Mouse (Mus musculus): ENCODE measurements around the gene Slc44a4. TPM values are rescaled to one million over a fixed set of nuclear protein-coding genes. Genes with fewer than 3 reads are reported as not detected.
A peak's percentile ranks its signal among the peaks of the same experiment; 100 is the strongest.

Gene Slc44a4
- polyA plus RNA-seq (2015; fragmentation: Nextera tagmentation; extraction: Ambion mirVana), result 0.17 TPM in 1 of 2 replicates, not detected in the other

DNA sequence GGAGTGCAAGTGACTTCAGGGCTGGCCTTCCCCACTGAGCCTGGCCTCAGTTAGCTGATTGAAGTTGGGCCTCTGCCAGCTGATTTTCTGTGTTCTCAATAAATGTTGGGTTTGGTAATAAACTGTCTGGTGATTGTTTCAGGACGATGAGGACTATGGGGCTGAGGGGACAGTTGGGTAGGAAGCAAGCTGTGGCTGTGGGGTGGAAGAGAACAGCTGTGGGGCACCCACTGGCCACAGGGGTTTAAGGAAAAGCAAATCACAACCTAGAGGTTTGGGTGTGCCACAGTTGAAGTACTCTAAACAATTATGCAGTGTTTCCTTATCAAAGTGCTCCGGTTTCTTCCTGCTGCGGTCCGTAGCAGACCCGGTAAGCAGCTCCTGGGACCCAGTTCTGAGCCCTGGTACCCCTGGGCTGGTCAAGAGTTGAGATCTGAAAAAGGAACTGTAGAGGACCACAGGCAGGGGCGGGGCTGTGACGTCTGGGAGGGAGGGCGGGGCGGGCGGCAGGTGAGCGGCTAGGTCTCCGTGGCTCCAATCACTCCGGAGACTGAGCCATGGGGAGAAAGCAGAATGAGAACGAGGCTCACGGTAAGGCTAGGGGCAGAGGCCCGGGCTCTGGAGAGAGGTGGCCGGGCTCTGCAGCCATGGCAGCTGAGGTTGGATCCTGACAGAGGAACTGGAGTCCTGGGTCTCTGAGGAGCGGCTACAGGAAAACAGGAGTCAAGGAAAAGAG, at the start of gene Slc44a4:
TSS of gene Slc44a4 (plus strand) at position 537 of the 736 bp plus-strand sequence.
- H3K9ac ChIP-seq, result no peak within 1 kb of the TSS
- 38% methylated on average over 18 of the region's 18 CpGs for WGBS
- peaks cover 51% of the 10 kb centered on the region for H3K36me3 ChIP-seq

DNA sequence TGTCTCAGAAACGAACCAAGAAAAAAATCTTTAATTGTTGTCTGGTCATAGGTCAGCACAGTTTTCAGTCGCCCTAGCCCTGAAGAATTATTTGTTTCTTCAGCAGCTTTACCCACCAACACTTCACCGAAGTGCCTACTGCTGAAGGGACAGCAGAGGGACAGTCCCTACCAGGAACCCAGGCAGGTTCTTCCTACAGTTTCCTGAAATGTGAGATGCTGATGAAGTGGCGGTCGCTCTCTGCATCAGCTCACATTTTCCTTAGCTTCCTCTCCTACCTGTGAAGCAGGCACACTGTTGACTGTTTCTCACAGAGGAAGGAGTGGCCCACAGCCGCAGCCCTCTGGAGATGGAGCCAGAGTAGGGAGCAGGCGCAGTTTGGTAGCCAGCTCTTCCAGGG, 48.3 kb upstream of the Slc44a4 start:
- Histone ChIP-seq H3K9ac (no peak overlapping the region), H3K4me3 (no peak overlapping the region), H3K9me3 (no peaks in the 10 kb centered on the region), H3K36me3 (no peaks in the 10 kb centered on the region), H3K4me1 (replicated peaks) (no peaks in the 10 kb centered on the region), H3K4me2 (no peak overlapping the region), H3K27ac (no peak overlapping the region), H3K27me3 (0 out of 2 replicates have a peak, but pooled peaks cover 4% of the 10 kb centered on the region)
- 67% methylated on average over 7 of the region's 7 CpGs for WGBS
- no peak for ATAC-seq (ENCODE audit: low FRiP score)

More for the DNA sequence above, at the start of gene Slc44a4:
- ATAC-seq (ENCODE audit: low FRiP score), result no peak
- H3K27ac ChIP-seq, result no peak within 1 kb of the TSS
- no peaks in the 10 kb centered on the region for H3K9me3 ChIP-seq
- no peaks in the 10 kb centered on the region for H3K27me3 ChIP-seq
- no peak within 1 kb of the TSS for H3K4me3 ChIP-seq
- no peak within 1 kb of the TSS for H3K4me2 ChIP-seq
- no peaks in the 10 kb centered on the region for H3K4me1 ChIP-seq (replicated peaks)

DNA sequence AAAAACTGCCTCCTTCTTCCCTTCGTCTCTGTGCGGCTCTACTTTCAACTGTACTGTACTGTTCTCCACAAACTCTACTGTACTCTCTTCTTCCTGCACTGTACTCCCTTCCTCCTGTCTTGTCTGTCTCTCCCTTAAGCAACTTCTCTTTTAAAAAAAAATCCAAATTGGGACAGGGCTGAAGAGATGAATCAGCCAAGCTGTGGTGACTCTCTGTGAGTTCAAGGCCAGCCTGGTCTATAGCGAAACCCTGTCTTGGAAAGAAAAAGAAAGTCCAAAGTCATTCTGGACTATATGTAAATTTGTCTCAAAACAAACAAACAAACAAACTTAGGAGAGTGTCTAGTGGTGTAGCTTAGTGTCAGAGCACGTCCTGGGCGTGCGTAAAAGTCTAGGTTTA, 39.9 kb upstream of the Slc44a4 start:
- WGBS, result 91% methylated on average over 6 of the region's 6 CpGs
- ATAC-seq (ENCODE audit: low FRiP score), result no peak

DNA sequence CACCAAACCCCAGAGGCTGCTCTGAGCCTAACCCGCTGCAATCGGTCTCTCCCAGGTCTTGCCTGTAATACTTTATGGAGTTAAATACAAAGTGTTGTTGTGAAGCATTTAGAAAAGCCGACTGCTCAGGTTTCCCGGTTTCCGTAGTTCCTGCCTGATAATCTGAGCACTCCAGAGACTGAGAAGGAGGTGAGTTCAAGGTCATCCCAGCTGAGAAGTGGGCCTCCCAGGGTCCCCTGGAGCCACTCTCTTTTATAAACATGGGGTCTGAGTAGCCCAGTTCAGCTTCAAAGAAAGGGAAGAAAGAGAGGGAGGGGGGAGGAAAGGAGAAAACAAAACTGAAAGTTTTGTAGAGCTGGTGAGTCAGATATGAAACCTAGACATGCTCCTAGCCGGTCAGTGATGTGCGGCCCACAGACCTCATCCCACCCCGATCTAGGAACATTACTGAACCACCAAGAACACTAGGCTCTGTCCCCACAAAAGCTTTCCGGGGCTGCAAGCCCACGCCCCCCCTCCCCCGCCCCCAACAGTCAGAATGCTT, 34.9 kb upstream of the Slc44a4 start, which contains the start of gene Zbtb12:
TSS of gene Zbtb12 (plus strand) at position 148 of the 544 bp plus-strand sequence.
- WGBS, result 66% methylated on average over 11 of the region's 11 CpGs
- ATAC-seq (ENCODE audit: low FRiP score), result no peak
- Histone ChIP-seq H3K27me3 (peaks cover 19% of the 10 kb centered on the region), H3K36me3 (no peaks in the 10 kb centered on the region), H3K27ac (no peak within 1 kb of the TSS), H3K9ac (no peak within 1 kb of the TSS), H3K4me1 (replicated peaks) (peaks cover 6% of the 10 kb centered on the region; the same call in 1 of the 2 replicates), H3K4me2 (no peak within 1 kb of the TSS), H3K4me3 (no peak within 1 kb of the TSS), H3K9me3 (no peaks in the 10 kb centered on the region)

More for the DNA sequence above, 39.9 kb upstream of the Slc44a4 start:
- H3K27me3 ChIP-seq, result 0 out of 2 replicates have a peak, but pooled peaks cover 3% of the 10 kb centered on the region
- H3K9me3 ChIP-seq, result no peaks in the 10 kb centered on the region
- H3K4me3 ChIP-seq, result no peak overlapping the region
- no peak overlapping the region for H3K4me2 ChIP-seq
- no peaks in the 10 kb centered on the region for H3K36me3 ChIP-seq
- no peak overlapping the region for H3K9ac ChIP-seq
- no peak overlapping the region for H3K27ac ChIP-seq
- H3K4me1 ChIP-seq (replicated peaks), result no peaks in the 10 kb centered on the region

DNA sequence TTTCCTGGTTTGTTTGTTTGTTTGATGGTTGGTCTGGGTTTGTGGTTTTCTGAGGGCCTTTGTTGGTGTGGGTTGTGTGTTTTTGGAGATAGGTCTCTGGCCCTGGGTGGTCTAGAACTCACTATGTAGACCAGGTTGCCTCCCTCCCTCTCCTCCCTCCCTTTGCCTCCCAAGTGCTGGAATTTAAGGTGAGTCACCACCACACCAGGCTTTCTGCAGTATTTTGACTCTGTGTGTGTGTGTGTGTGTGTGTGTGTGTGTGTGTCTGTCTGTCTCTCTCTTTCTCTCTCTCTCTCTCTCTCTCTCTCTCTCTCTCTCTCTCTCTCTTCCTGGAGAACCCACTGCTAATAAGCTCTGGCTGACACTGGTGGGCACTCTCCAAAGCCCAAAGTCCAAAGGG, 33.1 kb upstream of the Slc44a4 start:
- no peaks in the 10 kb centered on the region for H3K36me3 ChIP-seq
- H3K9me3 ChIP-seq, result no peaks in the 10 kb centered on the region
- no peak overlapping the region for H3K9ac ChIP-seq
- H3K4me3 ChIP-seq, result no peak overlapping the region
- no peak overlapping the region for H3K27ac ChIP-seq
- H3K4me2 ChIP-seq, result no peak overlapping the region
- peaks cover 6% of the 10 kb centered on the region; the same call in 1 of the 2 replicates for H3K4me1 ChIP-seq (replicated peaks)
- ATAC-seq (ENCODE audit: low FRiP score), result no peak
- peaks cover 19% of the 10 kb centered on the region for H3K27me3 ChIP-seq

DNA sequence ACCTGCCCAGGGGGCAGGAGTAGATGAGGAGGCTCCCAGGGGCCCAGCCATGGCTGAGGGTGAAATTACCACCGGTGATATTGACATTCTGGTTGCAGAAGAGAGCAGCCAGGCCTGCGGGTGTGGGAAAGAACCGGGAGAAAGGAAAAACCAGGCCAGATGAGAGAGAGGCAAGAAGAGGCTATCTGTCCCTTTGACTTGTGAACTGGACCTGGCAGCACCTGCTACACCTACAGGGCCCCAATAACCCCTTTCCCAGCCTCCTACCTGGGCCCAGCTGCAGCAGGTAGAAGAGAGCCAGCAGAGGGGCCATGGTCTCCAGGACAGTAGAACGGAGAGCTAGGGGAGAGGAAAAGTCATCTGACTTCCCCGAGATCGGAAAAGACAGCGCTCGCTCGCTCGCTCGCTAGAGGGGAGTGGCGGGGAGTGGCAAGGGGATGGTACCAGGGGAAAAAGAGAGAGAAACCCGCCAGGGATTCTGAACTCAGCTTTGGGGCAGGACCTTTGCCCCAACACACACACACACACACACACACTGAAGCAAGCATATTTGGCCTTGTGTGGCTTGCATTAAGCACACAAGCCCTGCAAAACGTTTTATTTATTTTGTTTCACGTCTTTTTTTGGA, 32.5 kb upstream of the Slc44a4 start, which contains the start of gene Gm20547:
TSS of gene Gm20547 (minus strand) at position 360 of the 628 bp plus-strand sequence.
- Histone ChIP-seq H3K4me2 (0 out of 2 replicates have a peak within 1 kb of the TSS, but pooled peaks have one; percentile 21), H3K27me3 (peaks cover 19% of the 10 kb centered on the region), H3K9ac (no peak within 1 kb of the TSS), H3K27ac (no peak within 1 kb of the TSS), H3K4me3 (no peak within 1 kb of the TSS), H3K36me3 (no peaks in the 10 kb centered on the region), H3K9me3 (no peaks in the 10 kb centered on the region), H3K4me1 (replicated peaks) (peaks cover 6% of the 10 kb centered on the region; the same call in 1 of the 2 replicates)
- no peak for ATAC-seq (ENCODE audit: low FRiP score)
- WGBS, result 9% methylated on average over 15 of the region's 15 CpGs

DNA sequence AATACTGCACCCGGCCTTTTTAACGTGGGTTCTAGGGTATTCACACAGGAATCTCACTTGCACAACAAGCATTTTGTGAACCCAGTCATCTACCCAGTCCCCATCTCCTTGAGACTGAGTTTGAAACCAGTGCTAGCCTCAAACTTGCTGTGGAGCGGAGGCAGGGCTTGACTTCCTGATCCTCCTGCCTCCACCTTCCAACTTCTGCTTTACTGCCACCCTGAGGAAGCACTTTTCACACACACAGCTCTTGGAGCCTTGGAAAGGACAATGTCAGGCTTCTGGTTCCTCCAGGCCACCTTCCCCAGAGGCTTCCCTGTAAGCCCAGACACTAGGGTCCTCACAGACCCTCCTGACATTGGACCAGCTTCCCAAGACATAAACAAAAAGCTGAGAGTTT, 30.9 kb upstream of the Slc44a4 start:
- no peak for ATAC-seq (ENCODE audit: low FRiP score)
- H3K27me3 ChIP-seq, result peaks cover 19% of the 10 kb centered on the region
- H3K4me1 ChIP-seq (replicated peaks), result peaks cover 6% of the 10 kb centered on the region; the same call in 1 of the 2 replicates
- no peak overlapping the region for H3K4me2 ChIP-seq
- H3K9ac ChIP-seq, result 0 out of 2 replicates have a peak overlapping the region, but pooled peaks have one; percentile 29
- H3K9me3 ChIP-seq, result no peaks in the 10 kb centered on the region
- H3K27ac ChIP-seq, result no peak overlapping the region
- H3K36me3 ChIP-seq, result no peaks in the 10 kb centered on the region
- no peak overlapping the region for H3K4me3 ChIP-seq
- WGBS, result 69% methylated on average over 3 of the region's 3 CpGs

DNA sequence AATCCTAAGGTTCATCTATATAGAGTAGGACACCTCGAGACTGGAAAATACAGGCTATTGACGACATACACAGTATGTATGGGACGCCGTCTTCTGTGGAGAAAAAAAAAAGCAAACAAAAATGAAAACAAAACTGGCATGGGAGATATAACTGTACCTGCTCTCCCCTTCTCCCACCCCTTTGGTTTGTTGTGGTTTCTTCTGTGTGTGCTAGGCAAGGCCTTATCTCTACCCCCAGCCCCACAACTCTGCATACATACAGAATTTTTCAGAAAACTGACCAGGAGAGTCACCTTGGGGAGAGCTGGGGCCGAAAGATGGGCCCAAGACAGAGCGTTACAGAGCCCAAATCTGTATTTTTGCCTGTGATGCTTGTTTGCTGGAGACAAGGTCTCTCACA, 29.6 kb upstream of the Slc44a4 start:
- Histone ChIP-seq H3K4me1 (replicated peaks) (peaks cover 6% of the 10 kb centered on the region; the same call in 1 of the 2 replicates), H3K27ac (no peak overlapping the region), H3K4me2 (no peak overlapping the region), H3K4me3 (no peak overlapping the region), H3K9me3 (no peaks in the 10 kb centered on the region), H3K27me3 (peaks cover 19% of the 10 kb centered on the region), H3K36me3 (no peaks in the 10 kb centered on the region), H3K9ac (no peak overlapping the region)
- WGBS, result 88% methylated on average over 6 of the region's 6 CpGs
- ATAC-seq (ENCODE audit: low FRiP score), result no peak

DNA sequence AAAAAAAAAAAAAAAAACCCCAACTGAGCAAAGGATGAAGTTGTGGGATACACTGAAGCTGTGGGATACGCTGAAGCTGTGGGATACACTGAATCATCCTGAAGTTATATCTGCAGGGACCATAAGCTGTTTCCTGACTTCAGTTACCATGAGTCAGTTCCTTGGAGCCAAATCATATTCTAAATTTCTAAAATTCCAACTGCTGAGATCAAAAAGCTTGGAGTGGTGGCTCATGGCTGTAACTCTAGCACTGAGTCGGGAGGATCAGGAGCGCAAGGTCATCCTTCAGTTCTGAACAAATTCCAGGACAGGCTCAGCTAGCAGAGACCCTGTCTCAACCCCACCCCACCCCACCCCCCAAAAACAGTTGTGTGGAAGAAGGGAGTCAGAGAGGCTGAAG, 28.7 kb upstream of the Slc44a4 start:
- H3K4me3 ChIP-seq, result no peak overlapping the region
- no peaks in the 10 kb centered on the region for H3K9me3 ChIP-seq
- no peak for ATAC-seq (ENCODE audit: low FRiP score)
- no peak overlapping the region for H3K27ac ChIP-seq
- H3K27me3 ChIP-seq, result peaks cover 19% of the 10 kb centered on the region
- H3K36me3 ChIP-seq, result no peaks in the 10 kb centered on the region
- no peak overlapping the region for H3K9ac ChIP-seq
- H3K4me2 ChIP-seq, result no peak overlapping the region
- 82% methylated on average over 3 of the region's 3 CpGs for WGBS
- peaks cover 6% of the 10 kb centered on the region; the same call in 1 of the 2 replicates for H3K4me1 ChIP-seq (replicated peaks)

DNA sequence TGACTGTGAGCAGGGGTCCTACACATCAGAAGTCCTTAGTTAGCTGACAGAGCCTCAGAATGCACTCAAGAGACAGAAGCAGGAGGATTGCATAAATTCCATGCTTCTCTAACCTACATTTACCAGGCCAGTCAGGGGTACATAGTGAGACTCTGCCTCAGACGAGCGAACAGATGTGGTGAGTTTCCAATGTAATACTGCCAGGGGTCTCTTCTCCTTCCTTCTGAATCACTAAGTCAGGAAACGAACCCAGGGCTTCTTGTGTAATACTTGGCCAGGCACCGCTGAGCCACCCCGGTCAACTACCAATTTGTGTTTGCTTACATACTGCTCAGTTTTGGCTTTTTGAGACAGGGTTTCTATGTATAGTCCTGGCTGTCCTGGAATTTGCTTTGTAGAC, 26.3 kb upstream of the Slc44a4 start:
- Histone ChIP-seq H3K9me3 (no peaks in the 10 kb centered on the region), H3K27me3 (0 out of 2 replicates have a peak, but pooled peaks cover 7% of the 10 kb centered on the region), H3K4me3 (no peak overlapping the region), H3K4me1 (replicated peaks) (no peaks in the 10 kb centered on the region), H3K36me3 (no peaks in the 10 kb centered on the region), H3K9ac (no peak overlapping the region), H3K4me2 (no peak overlapping the region), H3K27ac (no peak overlapping the region)
- WGBS, result 84% methylated on average over 5 of the region's 5 CpGs
- ATAC-seq (ENCODE audit: low FRiP score), result no peak

DNA sequence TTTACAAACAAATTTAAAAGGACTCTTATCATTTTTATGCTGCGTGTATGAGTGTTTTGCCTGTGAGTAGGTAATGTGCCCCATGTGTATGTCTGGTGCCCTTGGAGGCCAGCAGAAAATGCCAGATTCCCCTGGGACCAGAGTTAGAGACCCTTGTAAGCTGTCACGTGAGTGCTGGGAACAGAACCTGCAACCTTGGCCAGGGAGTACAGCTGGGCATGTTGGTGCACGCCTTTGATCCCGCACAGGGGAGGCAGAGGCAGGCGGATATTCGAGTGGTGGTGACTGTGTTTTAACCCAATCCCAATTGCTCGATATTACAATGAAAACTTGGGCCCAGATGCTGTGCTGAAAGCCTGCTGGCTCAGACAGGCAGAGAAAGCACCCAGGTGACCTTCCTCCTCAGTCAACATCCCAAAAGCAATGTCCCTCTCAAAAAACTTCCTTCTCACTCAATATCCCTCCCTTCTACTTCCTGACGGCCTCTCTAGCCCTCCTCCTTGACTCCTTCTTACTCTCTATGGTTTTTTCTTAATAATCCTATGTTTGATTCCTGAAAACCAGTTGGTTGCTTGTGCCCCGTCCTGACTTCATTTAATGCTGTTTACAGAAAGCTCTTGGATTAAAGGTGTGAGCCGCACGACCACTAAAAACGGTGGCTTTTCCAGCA, 24.1 kb upstream of the Slc44a4 start:
- Histone ChIP-seq H3K27ac (no peak overlapping the region), H3K9ac (no peak overlapping the region), H3K4me3 (no peak overlapping the region), H3K27me3 (no peaks in the 10 kb centered on the region), H3K9me3 (no peaks in the 10 kb centered on the region), H3K36me3 (no peaks in the 10 kb centered on the region), H3K4me1 (replicated peaks) (peaks cover 8% of the 10 kb centered on the region), H3K4me2 (no peak overlapping the region)
- no peak for ATAC-seq (ENCODE audit: low FRiP score)
- 88% methylated on average over 12 of the region's 12 CpGs for WGBS

DNA sequence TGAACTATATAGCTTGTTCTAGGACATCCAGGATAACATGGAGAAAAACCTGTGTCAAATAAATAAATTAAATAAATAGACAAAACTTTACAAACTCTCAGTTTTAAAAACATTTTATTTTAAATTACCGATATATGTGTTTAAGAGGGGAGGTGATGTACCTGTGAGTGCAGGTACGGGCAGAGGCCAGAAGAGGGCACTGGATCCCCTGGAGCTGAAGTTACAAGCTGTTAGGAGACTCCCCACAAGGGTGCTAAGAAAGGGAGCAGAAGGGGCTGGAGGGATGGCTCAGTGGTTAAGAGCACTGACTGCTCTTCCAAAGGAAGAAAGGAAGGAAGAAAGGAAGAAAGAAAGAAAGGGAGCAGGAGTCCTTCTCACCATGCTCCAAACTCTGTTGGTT, 22.9 kb upstream of the Slc44a4 start:
- no peak overlapping the region for H3K9ac ChIP-seq
- no peaks in the 10 kb centered on the region for H3K27me3 ChIP-seq
- H3K27ac ChIP-seq, result no peak overlapping the region
- H3K4me2 ChIP-seq, result no peak overlapping the region
- H3K4me3 ChIP-seq, result no peak overlapping the region
- H3K36me3 ChIP-seq, result peaks cover 7% of the 10 kb centered on the region
- ATAC-seq (ENCODE audit: low FRiP score), result no peak
- peaks cover 19% of the 10 kb centered on the region for H3K4me1 ChIP-seq (replicated peaks)
- no peaks in the 10 kb centered on the region for H3K9me3 ChIP-seq
- WGBS, result 97% methylated on average over 2 of the region's 2 CpGs

Data from hindbrain, embryonic 13.5 days (tissue).